Mouse (Mus musculus) midbrain, embryonic 15.5 days (tissue): ENCODE results near the gene Tgfbr3. TPM values are rescaled to one million over a fixed set of nuclear protein-coding genes. Genes with fewer than 3 reads are reported as not detected.

Experiments used
- ATAC-seq: fragments of 200-750 bp; cut with Nextera tagmentation; replicated peaks from 2 replicates; pipeline ENCODE4 v1.8.0; 2017; ENCODE audit warnings: moderate TSS enrichment
- H3K27ac ChIP-seq: fragments of 300-500 bp; sonication (generic); 2 replicates; pipeline ENCODE4 v1.5.1; 2015; ENCODE audit warnings: mild to moderate bottlenecking, inconsistent platforms
- H3K27me3 ChIP-seq: fragments of 300-500 bp; sonication (generic); replicated peaks from 2 replicates; pipeline ENCODE4 v1.6.1; 2015; ENCODE audit warnings: inconsistent platforms
- H3K36me3 ChIP-seq: fragments of 300-500 bp; sonication (generic); replicated peaks from 2 replicates; pipeline ENCODE4 v1.6.1; 2015; ENCODE audit warnings: inconsistent platforms
- H3K4me1 ChIP-seq: fragments of 300-500 bp; sonication (generic); 2 replicates; pipeline ENCODE4 v1.6.1; 2015; ENCODE audit warnings: inconsistent platforms
- H3K4me2 ChIP-seq: fragments of 300-500 bp; sonication (generic); 2 replicates; pipeline ENCODE4 v1.6.1; 2015; ENCODE audit warnings: inconsistent platforms, mild to moderate bottlenecking, moderate library complexity
- H3K4me3 ChIP-seq: fragments of 300-500 bp; sonication (generic); 2 replicates; pipeline ENCODE4 v1.5.1; 2015; ENCODE audit warnings: mild to moderate bottlenecking, inconsistent platforms
- H3K9ac ChIP-seq: fragments of 300-500 bp; sonication (generic); 2 replicates; pipeline ENCODE4 v1.6.1; 2015; ENCODE audit warnings: mild to moderate bottlenecking, inconsistent platforms
- H3K9me3 ChIP-seq: fragments of 300-500 bp; sonication (generic); 2 replicates; pipeline ENCODE4 v1.6.1; 2016; ENCODE audit warnings: inconsistent platforms
- WGBS: fragments of 180-500 bp; shearing (Covaris S2); methylation state at CpG from one replicate; pipeline ENCODE4 v1.1.7; 2015; ENCODE audit warnings: mixed read lengths; 5-methylcytosine and 5-hydroxymethylcytosine counted together
- polyA plus RNA-seq: library from polyadenylated mRNA; unstranded; fragments of >200 nt; fragmentation: Nextera tagmentation; extraction: Ambion mirVana; gene quantifications from 2 replicates; pipeline ENCODE4 v1.2.1, GENCODE M21; 2015

Tgfbr3 gene
- polyA plus RNA-seq, 1 experiment from 2014 or later, result 6.5 TPM

GRCm38 (mm10) chr5:107188551-107188950 lies 100.9 kb downstream of the Tgfbr3 start:
- H3K36me3 ChIP-seq, result no peaks in the 10 kb centered on the region
- H3K4me1 ChIP-seq, result no peaks in the 10 kb centered on the region
- 83% methylated on average over 10 of the region's 10 CpGs for WGBS
- no peak overlapping the region for H3K9ac ChIP-seq
- H3K27ac ChIP-seq, result no peak overlapping the region
- no peak overlapping the region for H3K4me2 ChIP-seq
- no peaks in the 10 kb centered on the region for H3K27me3 ChIP-seq
- no peak for ATAC-seq
- H3K9me3 ChIP-seq, result no peaks in the 10 kb centered on the region
- H3K4me3 ChIP-seq, result no peak overlapping the region

- 84% methylated on average over 3 of the region's 3 CpGs for WGBS
- H3K27ac ChIP-seq, result no peak overlapping the region
- no peaks in the 10 kb centered on the region for H3K27me3 ChIP-seq
- H3K4me2 ChIP-seq, result no peak overlapping the region
- H3K4me1 ChIP-seq, result no peaks in the 10 kb centered on the region
- H3K9me3 ChIP-seq, result no peaks in the 10 kb centered on the region
- no peaks in the 10 kb centered on the region for H3K36me3 ChIP-seq
- no peak overlapping the region for H3K4me3 ChIP-seq
- H3K9ac ChIP-seq, result no peak overlapping the region
- ATAC-seq, result no peak
Measured at GRCm38 (mm10) chr5:107186206-107186605, 103.2 kb downstream of the Tgfbr3 start.

GRCm38 (mm10) chr5:107184158-107184883 lies 105.1 kb downstream of the Tgfbr3 start:
- ATAC-seq, result no peak
- WGBS, result 87% methylated on average over 8 of the region's 8 CpGs
- Histone ChIP-seq H3K4me3 (no peak overlapping the region), H3K36me3 (no peaks in the 10 kb centered on the region), H3K4me2 (no peak overlapping the region), H3K27ac (no peak overlapping the region), H3K9ac (no peak overlapping the region), H3K4me1 (no peaks in the 10 kb centered on the region), H3K9me3 (no peaks in the 10 kb centered on the region), H3K27me3 (no peaks in the 10 kb centered on the region)

- Histone ChIP-seq H3K9ac (no peak overlapping the region), H3K27ac (no peak overlapping the region), H3K36me3 (no peaks in the 10 kb centered on the region), H3K4me2 (no peak overlapping the region), H3K4me1 (no peaks in the 10 kb centered on the region), H3K9me3 (no peaks in the 10 kb centered on the region), H3K27me3 (no peaks in the 10 kb centered on the region), H3K4me3 (no peak overlapping the region)
- no peak for ATAC-seq
- WGBS, result 81% methylated on average over 6 of the region's 6 CpGs
Measured at GRCm38 (mm10) chr5:107183537-107183936, 105.9 kb downstream of the Tgfbr3 start.

- H3K4me3 ChIP-seq, result no peak overlapping the region
- WGBS, result 98% methylated on average over 7 of the region's 7 CpGs
- no peaks in the 10 kb centered on the region for H3K27me3 ChIP-seq
- no peak overlapping the region for H3K27ac ChIP-seq
- no peak overlapping the region for H3K9ac ChIP-seq
- no peaks in the 10 kb centered on the region for H3K36me3 ChIP-seq
- H3K9me3 ChIP-seq, result no peaks in the 10 kb centered on the region
- no peaks in the 10 kb centered on the region for H3K4me1 ChIP-seq
- H3K4me2 ChIP-seq, result no peak overlapping the region
- no peak for ATAC-seq
Measured at GRCm38 (mm10) chr5:107182721-107183120, 106.7 kb downstream of the Tgfbr3 start.

- Histone ChIP-seq H3K4me3 (no peak overlapping the region), H3K36me3 (no peaks in the 10 kb centered on the region), H3K27me3 (no peaks in the 10 kb centered on the region), H3K9ac (no peak overlapping the region), H3K9me3 (no peaks in the 10 kb centered on the region), H3K27ac (no peak overlapping the region), H3K4me1 (no peaks in the 10 kb centered on the region), H3K4me2 (no peak overlapping the region)
- no peak for ATAC-seq
- WGBS, result 90% methylated on average over 4 of the region's 4 CpGs
Measured at GRCm38 (mm10) chr5:107181820-107182219, 107.6 kb downstream of the Tgfbr3 start.

- WGBS, result 89% methylated on average over 5 of the region's 5 CpGs
- Histone ChIP-seq H3K9ac (no peak overlapping the region), H3K36me3 (no peaks in the 10 kb centered on the region), H3K27ac (no peak overlapping the region), H3K27me3 (no peaks in the 10 kb centered on the region), H3K4me3 (no peak overlapping the region), H3K4me2 (no peak overlapping the region), H3K4me1 (no peaks in the 10 kb centered on the region), H3K9me3 (no peaks in the 10 kb centered on the region)
- ATAC-seq, result no peak
Measured at GRCm38 (mm10) chr5:107179194-107179593, 110.2 kb downstream of the Tgfbr3 start.

- ATAC-seq, result no peak
- WGBS, result 36% methylated on average over 6 of the region's 6 CpGs
- Histone ChIP-seq H3K27me3 (no peaks in the 10 kb centered on the region), H3K9ac (no peak overlapping the region), H3K9me3 (no peaks in the 10 kb centered on the region), H3K36me3 (no peaks in the 10 kb centered on the region), H3K27ac (no peak overlapping the region), H3K4me3 (no peak overlapping the region), H3K4me2 (no peak overlapping the region), H3K4me1 (no peaks in the 10 kb centered on the region)
Measured at GRCm38 (mm10) chr5:107177791-107178190, 111.6 kb downstream of the Tgfbr3 start.

GRCm38 (mm10) chr5:107177248-107177647 lies 112.2 kb downstream of the Tgfbr3 start:
- no peaks in the 10 kb centered on the region for H3K9me3 ChIP-seq
- no peaks in the 10 kb centered on the region for H3K4me1 ChIP-seq
- no peak overlapping the region for H3K9ac ChIP-seq
- no peak for ATAC-seq
- no peaks in the 10 kb centered on the region for H3K36me3 ChIP-seq
- no peak overlapping the region for H3K4me3 ChIP-seq
- WGBS, result 77% methylated on average over 2 of the region's 2 CpGs
- H3K27ac ChIP-seq, result no peak overlapping the region
- no peak overlapping the region for H3K4me2 ChIP-seq
- H3K27me3 ChIP-seq, result no peaks in the 10 kb centered on the region

- H3K4me1 ChIP-seq, result no peaks in the 10 kb centered on the region
- ATAC-seq, result no peak
- H3K36me3 ChIP-seq, result no peaks in the 10 kb centered on the region
- no peak overlapping the region for H3K4me3 ChIP-seq
- WGBS, result 39% methylated on average over 4 of the region's 4 CpGs
- H3K27ac ChIP-seq, result no peak overlapping the region
- H3K27me3 ChIP-seq, result no peaks in the 10 kb centered on the region
- no peaks in the 10 kb centered on the region for H3K9me3 ChIP-seq
- no peak overlapping the region for H3K4me2 ChIP-seq
- H3K9ac ChIP-seq, result no peak overlapping the region
Measured at GRCm38 (mm10) chr5:107176796-107177195, 112.6 kb downstream of the Tgfbr3 start.

GRCm38 (mm10) chr5:107176196-107176595 lies 113.2 kb downstream of the Tgfbr3 start:
- Histone ChIP-seq H3K9ac (no peak overlapping the region), H3K4me3 (no peak overlapping the region), H3K9me3 (no peaks in the 10 kb centered on the region), H3K36me3 (no peaks in the 10 kb centered on the region), H3K27me3 (no peaks in the 10 kb centered on the region), H3K27ac (no peak overlapping the region), H3K4me1 (no peaks in the 10 kb centered on the region), H3K4me2 (no peak overlapping the region)
- WGBS, result 77% methylated on average over 4 of the region's 4 CpGs
- no peak for ATAC-seq

GRCm38 (mm10) chr5:107174188-107174587 lies 115.2 kb downstream of the Tgfbr3 start:
- no peak overlapping the region for H3K4me2 ChIP-seq
- no peak overlapping the region for H3K27ac ChIP-seq
- no peak overlapping the region for H3K9ac ChIP-seq
- ATAC-seq, result no peak
- H3K9me3 ChIP-seq, result no peaks in the 10 kb centered on the region
- H3K36me3 ChIP-seq, result no peaks in the 10 kb centered on the region
- H3K27me3 ChIP-seq, result no peaks in the 10 kb centered on the region
- H3K4me3 ChIP-seq, result no peak overlapping the region
- H3K4me1 ChIP-seq, result no peaks in the 10 kb centered on the region

- 85% methylated on average over 2 of the region's 2 CpGs for WGBS
- no peak overlapping the region for H3K27ac ChIP-seq
Measured at GRCm38 (mm10) chr5:107173483-107173882, 115.9 kb downstream of the Tgfbr3 start.

More at GRCm38 (mm10) chr5:107173483-107173882, 115.9 kb downstream of the Tgfbr3 start:
- no peak for ATAC-seq
- no peaks in the 10 kb centered on the region for H3K36me3 ChIP-seq
- H3K9me3 ChIP-seq, result no peaks in the 10 kb centered on the region
- no peaks in the 10 kb centered on the region for H3K27me3 ChIP-seq
- no peak overlapping the region for H3K4me2 ChIP-seq
- H3K9ac ChIP-seq, result no peak overlapping the region
- H3K4me3 ChIP-seq, result no peak overlapping the region
- no peaks in the 10 kb centered on the region; the same call in 1 of the 2 replicates for H3K4me1 ChIP-seq
